Mouse (Mus musculus) cerebral cortex, adult 2 months (tissue): ENCODE results near the gene Cln3.

Source experiments
- WGBS: fragments of 180-500 bp; shearing (Covaris S2); methylation state at CpG from one replicate; pipeline ENCODE4 v1.1.7; 2018; 5-methylcytosine and 5-hydroxymethylcytosine counted together

Gene Cln3

DNA sequence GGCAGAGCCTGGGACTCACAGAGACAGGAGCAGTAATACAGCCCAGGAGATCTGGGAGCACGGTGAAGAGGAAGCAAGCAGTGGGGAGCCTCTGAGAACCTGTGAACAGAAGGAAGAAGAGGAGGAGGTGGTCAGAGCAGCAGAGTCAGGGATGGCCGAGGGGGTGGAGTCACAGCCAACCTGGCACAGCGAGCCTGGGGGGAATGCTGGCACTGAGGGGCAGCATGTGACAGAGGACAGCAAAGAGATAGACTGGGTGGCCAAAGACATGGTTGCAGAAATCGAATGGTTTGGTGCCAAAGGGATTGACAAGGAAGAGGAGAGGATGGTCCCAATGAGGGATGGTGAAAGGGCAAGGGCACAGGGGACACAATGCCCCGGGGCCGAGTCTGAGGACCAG lies at the start of gene Cln3:
Cln3 (minus strand) TSS at position 101 of the 400 bp plus-strand sequence.
- WGBS, result 71% methylated on average over 6 of the region's 6 CpGs

DNA sequence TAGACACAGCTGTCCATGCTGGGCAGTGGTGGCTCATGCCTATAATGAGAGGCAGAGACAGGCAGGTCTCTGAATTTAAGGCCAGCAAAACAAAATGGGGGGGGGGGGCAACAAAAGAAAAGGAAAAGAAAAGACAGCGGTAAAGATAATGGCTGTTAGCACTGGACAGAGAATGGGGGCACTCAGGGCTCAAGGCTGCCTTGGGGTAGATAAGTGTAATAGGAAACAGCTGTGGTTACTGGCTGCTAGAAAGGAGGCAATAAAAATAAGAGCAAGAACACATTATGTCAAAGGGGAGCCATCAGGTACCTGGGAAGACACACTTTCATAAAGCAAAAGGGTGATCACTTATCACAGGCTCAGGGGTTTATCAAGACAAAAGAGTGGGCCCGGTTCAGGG lies 46.9 kb upstream of the Cln3 start:
- 95% methylated on average over 2 of the region's 2 CpGs for WGBS

DNA sequence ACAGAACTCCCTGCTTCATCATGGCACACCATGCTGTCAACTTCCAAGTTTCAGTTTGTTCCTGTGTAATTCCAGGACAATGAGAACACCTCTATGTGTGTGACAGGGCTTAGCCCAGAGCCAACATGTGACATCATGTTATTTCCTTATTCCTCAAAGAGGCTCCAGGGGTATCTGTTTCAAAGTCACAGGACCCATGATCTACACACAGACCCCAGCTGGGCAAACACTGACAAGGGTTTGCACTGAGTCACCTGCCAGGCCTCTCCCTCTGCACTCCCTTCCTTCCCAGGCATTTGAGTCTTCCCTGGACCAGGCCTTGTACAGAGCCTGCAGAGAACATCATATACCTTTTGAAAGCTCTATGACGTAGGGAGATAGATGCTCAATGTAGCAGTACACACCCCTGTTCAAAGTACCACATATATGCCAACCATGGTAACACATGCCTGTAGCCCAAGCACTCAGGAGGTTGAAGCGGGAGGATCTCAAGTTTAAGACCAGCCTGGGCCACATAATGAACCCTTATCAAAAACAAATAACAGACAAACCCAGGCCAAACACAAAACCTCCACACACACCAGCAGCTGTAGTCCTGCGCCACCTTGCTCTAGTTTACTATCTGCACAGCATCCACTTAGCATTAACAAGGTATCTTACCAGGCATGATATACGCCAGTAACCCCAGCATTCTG lies 45.4 kb upstream of the Cln3 start, which contains the start of gene Nupr1:
Nupr1 (minus strand) TSS at position 38 of the 695 bp plus-strand sequence.
- WGBS, result 97% methylated on average over 4 of the region's 4 CpGs

DNA sequence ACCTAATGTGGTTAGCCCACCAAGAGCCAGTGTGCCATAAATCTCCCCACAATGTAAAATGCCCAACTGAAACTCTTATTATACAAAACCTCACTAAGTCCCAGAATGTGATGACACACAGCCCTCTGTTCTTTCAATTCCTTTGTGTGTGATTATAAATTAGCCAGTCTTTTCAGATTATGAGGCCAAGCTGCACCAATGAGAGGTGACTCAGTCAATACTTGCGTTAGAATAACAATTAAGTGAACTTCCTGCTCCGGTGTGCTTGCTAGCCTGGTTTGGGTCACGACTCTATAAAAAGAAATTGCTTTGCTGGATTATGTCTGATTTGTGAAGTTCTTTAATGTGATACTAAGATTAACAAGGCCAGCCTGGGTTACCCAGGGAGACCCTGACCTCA lies 44.3 kb upstream of the Cln3 start:
- 50% methylated on average over 3 of the region's 3 CpGs for WGBS

DNA sequence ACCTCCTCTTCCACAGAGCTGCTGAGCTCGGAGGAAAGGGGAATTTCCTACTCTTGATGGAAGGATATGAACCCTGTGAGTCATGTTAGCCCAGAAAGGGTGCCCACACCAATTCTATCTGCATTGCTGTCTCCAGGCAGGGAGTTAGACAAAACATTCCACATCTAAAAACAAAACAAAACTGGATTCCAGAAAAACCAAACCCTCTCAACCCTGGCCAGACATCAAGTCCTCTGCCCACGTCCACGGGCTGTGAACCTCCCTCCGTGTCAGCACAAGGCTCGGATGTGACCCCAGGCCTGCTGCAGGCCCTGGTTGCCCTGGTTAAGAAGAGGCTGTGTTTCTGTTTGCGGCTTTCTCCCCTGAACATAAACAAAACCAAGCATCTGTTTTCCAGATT lies 42.5 kb upstream of the Cln3 start:
- WGBS, result 65% methylated on average over 6 of the region's 6 CpGs

DNA sequence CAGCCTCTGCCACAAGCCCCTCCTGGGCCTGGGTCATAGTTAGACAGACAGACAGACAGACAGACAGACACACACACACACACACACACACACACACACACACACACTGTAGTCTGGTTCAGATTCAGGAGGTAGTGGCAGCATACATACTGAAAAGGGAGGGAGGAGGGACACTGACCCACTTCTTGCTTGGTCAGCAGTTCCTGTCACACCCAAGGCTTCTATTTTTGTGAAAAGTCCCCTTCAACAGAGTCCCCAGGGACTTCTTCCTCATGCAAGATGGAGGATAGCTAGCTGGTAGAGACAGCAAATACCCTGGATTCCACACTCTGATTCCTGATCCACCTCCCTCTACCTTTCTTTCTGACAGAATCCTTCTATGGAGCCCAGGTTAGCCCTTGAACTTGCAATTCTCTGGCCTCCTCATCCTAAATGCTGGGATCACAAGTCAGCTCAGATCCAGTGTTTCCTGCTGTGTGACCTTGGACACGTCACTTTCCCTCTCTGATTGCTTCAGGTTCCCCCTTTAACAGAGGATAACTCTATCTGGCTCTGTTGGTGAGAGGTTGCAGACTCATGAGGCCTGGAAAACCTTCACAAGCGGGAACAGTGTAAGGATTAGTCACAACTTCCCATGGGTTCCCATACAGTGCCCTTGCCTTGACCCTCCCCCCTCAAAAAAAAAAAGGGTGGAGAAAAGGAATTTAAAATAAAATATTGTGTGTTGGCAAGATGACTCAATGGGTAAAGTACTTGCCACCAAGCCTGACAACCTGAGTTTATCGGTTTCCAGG lies 40.4 kb upstream of the Cln3 start:
- whole genome bisulfite sequencing, result 93% methylated on average over 3 of the region's 3 CpGs

DNA sequence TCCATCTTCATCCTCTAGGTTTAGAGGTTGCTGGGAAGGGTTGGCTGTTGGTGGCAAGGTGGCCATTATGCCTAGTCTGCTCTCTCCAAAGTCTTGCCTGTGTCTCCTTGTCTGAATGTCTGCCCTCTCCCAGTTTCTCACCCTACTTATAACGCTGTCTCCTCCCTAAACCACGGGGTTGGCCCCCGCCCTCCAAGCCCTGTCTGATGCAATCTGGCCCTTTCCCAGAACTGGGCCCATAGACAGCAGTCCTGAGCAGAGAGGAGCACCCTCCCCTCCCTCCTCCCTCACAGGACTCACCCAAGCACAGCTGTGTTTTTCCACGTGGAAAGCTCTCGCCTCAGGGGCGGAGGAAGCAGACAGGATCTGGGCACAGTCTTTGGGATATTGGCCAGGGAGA lies 39.8 kb upstream of the Cln3 start:
- 39% methylated on average over 6 of the region's 6 CpGs for WGBS

DNA sequence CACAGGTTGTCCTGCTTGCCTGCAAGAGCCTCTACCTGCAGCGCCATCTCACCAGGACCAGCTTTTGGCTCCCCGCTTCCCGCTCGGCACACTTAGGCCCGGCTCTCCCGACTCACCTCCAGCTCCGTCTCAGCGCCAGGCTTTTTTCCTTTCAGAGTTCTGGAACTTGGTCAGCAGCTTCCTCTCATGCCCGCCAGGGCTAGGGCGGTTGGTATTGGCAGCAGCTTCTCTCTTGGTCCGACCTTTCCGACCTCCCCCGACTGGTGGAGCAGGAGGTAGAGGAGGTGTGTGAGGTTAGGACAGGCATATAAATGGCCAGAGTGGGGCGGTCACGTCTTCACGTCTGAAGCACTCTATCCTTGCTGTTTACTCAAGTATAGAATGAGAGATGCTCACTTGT lies 39.2 kb upstream of the Cln3 start:
- WGBS, result 75% methylated on average over 16 of the region's 16 CpGs

DNA sequence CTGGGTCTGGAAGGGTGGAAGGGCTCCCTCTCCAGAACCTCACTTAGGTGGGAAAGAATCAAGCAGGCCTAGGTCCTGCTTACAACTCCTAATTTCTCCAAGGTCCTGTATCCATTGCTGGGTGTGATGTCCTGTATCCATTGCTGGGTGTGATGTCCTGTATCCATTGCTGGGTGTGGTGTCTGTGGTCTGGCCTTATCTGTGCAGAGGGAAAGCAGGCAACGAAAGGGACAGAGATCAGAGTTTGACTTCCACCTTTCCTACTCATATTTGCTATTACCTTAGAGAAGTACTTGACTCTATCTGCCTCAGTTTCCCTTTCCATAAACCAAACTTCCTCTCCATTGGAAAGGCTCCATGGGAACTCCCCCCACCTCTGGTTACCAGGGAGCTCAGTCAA lies 37.8 kb upstream of the Cln3 start:
- 90% methylated on average over 1 of the region's 1 CpGs for WGBS

DNA sequence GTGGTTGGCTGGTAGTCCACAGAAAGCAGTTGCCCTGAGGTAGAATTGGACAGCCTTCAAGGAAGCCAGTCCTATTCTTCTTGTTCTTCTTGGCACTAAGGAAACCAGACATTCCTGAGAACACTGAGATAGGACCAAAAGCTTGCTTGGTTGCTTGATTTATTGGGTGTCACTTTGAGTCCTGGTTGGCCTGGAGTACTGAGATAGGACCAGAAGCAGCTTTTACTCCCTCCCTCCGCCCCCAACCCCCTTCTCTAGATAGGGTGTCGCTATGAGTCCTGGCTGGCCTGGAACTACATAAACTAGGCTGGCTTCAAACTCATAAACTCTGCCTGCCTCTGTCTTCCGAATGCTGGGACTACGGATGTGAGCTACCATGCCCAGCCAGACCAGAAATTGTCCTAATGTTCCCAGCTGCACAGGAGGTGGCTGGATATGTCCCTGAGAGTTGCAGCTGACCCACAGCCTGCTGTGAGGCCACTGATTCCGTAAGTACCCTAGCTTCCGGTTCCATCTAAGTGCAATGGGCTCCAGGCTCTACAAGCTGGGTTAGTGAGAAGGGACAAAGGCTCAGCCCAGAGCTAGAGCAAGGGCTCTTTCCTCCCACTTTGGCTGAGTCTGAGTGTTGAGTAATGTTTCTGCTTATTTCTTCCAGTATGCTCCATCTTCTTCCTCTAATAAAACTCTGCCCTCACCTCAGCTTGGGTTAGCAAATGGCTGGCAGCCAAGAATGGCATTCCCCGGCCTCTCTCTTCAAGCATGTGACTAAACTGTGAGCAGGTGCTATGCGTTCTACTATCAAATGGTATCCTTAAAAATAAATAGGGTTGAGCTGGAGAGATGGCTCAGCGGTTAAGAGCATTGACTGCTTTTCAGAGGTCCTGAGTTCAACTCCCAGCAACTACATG lies 36.1 kb upstream of the Cln3 start:
- 89% methylated on average over 9 of the region's 9 CpGs for WGBS

DNA sequence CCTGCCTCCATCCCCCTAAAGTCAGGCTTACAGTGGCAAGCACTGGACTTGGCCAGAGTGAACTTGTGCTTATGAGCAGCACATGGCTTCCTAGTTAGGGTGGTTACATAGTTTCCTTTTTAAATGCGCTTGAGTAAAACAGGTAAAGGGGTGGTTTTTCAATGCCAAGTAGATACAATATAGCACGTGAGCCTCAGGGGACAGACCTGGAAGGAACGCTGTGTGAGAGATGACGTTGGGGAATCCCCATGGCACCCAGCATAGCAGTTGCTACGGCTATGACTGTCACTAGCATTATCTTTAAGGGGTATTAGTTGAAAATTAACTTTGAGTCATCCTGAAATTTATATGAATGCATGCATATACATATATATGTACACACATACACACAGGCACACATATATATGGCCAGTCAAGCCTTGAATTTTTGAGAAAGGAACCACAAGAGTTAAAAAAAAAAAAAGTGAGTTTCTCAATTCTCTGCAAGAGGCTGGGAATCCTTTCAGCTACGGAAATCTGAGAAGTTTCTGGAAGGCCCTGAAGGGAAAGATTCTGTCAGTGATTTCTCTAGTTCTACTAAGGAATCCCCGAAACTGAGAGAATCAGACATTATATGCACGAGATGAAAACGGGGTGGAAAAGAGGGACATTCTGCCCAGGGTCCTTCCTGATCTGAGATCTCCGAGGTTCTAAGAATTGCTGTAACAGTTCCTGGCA lies 34.1 kb upstream of the Cln3 start:
- 82% methylated on average over 10 of the region's 10 CpGs for WGBS

DNA sequence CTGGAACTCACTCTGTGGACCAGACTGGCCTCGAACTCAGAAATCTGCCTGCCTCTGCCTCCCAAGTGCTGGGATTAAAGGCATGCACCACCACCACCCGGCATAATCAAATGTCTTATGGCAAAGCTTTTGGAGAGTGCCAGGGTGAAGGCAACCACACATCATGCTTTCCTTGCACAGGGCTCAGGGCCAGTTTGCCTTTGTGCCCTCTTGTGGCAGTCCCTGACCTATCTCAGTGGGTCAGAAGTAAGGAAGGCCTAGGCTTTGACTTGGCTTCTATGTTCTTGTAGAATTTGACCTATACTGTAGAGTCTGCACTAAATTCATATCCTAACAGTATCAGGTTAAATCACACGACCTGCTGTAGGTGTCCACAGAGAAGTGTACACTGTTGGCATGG lies 31.1 kb upstream of the Cln3 start:
- WGBS, result 66% methylated on average over 3 of the region's 3 CpGs

DNA sequence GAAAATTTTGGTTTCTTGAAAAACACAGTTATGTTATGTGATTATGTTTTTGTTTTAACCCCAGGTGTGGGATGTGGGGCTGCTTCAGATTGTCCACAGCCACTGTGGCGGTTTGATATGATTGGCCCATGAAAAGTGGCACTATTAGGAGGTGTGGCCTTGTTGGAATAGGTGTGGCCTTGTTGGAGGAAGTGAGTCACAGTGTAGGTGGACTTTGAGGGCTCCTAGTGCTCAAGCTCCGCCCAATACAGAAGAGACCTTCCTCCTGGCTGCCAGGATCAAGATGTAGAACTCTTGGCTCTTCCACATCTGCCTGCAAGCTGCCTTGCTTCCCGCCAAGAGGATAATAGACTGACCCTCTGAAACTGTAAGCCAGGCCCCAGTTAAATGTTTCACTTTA lies 27.1 kb upstream of the Cln3 start:
- 83% methylated on average over 3 of the region's 3 CpGs for WGBS

DNA sequence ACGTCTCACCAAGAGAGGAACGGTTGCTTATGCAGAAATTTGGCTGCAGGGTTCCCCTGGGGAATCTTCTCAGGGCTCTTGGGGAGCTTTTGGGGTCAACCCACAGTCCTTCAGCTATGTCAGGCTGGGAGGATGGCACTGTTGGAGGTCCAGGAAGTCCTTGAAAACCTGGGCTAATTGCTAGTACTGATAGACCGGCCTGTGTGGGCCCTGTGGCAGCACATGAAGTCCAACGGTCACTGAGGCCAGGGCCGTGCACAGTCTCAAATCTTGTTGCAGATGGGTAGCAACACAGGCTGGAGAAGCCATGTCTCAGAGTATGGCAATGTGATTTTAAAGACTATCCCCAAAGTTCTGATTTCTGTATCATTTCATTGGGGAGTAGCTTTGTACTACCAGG lies 22.2 kb upstream of the Cln3 start:
- WGBS, result 94% methylated on average over 5 of the region's 5 CpGs

DNA sequence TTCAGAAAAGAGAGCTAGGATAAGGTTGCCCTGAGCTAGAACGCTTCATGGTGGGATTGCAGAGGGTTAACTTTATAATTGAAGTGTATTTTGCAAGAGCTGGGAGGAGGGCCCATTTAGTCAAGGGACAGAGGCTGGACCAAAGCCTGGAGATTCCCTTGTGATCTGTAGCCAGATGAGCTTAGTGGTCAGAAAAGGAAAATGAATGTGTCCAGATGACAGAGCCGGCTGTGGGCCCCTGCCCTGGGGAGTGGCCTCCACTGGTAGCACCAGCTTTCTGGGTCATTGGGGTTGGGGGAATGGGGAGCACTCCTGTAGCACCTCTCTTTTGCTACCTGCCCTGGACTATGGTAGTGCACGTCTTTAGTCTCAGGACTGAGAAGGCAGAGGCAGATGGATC lies 21.4 kb upstream of the Cln3 start:
- WGBS, result 61% methylated on average over 3 of the region's 3 CpGs

DNA sequence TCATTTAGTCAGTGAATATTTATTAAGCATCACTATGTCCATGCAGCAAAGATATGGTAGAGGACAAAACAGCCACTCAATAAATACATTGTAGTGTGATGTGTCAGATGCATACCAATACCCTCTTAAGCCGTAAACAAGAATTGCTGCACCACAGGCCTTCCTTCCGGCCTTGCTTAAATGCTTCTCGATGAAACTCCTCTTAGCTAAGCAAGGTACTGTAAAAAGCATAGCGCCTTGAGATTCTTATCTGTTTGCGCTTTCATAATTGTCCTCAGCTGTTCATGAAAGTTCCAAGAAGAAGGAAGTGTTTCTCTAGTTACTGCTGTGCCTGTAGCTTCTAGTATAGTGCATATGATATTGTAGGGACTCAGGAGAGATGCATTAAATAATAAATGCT lies 21.0 kb upstream of the Cln3 start:
- WGBS, result 75% methylated on average over 5 of the region's 5 CpGs

DNA sequence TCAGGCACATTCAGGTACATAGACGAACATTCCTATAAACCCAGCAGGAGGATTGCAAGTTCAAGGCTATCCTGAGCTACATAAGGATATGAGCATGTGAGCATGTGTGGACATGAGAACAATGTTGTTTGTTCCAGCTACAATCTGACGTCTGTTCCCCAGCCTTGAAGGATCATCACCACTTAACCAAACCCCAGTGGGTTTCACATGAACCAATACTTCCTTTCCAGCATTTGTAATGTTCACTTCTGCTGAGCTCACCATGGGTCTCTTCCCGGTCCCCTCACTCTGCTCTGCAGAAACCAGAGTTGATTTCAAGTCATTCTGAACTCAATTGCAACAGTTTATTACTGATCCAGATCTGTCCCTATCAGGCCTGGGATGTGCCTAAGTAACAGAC lies 17.0 kb upstream of the Cln3 start:
- WGBS, result 85% methylated on average over 3 of the region's 3 CpGs

DNA sequence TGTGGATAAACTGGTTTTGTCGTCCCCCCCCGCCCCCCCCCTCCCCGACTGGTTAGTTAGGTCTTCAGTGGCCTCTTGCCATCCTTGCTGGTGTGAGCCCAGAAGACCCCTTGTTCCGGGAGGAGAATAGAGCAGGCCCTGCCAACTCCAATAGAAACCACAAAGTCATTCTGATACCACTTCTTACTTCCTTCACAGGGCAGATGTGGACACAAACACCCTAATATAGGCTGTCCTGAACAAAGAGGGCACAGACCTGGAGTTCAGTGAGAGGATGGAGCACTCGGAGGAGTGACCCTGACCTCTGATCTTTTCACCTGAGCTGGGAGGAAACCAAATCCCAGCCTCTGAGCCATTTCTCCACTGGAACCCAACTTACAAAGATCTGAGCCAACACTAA lies 16.3 kb upstream of the Cln3 start:
- WGBS, result 35% methylated on average over 5 of the region's 5 CpGs

DNA sequence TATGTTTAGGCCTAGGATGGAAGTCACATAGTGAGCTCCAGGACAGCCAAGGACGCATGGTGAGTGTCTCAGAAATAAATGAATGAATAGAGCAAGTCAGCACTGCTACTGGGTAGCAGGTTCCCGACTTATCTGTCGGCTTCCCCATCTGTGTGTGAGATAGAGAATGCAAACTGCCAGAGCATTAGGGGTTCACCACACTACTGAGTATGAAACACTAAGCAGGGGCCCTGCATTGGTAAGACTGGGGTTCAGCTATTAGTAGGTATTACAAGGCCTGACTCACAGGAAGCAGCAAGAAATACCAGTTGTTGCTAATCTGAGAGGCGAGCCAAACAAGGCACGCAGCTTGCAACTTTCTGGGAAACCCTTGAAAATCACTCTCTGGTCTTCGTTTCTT lies 13.3 kb upstream of the Cln3 start:
- 84% methylated on average over 6 of the region's 6 CpGs for WGBS

DNA sequence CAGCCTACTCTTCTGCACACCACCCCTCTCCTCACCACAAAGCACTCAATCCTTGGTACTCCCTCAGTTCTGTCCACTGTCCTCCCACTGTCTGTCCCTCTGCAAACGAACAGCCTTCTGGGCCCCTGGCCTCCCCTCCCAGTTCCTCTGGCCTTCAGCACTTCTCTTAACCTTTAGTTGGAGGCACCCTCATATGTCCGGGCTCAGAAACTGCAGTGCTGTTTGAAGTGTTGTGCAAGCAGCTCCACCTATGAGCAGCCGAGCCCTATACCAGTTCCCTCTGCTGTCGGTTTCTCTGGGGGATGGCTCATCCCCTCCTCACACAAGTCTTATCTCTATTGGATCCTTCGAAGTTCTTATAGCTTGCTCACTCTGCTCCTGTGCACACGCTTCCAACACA lies 10.8 kb upstream of the Cln3 start:
- 80% methylated on average over 6 of the region's 6 CpGs for WGBS

DNA sequence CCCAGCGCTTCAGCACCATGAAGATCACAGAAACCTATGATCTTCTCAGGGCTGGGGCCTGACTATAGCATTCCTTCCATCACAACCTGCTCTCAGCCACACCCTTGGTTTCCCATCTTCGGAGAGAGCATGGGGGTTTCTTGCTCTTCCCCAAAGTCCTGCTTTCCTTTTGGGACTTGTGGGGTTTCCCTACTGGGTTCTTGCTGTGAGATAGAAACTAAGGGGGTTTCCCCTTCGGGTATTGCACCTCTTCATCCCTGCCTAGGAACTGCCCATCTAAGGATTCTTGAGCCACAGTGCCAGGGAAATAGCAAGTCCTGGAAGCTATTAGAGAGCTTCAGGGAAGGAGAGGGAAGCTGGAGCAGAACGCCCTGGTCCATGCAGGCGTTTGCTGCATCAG lies 10.3 kb upstream of the Cln3 start:
- WGBS, result 81% methylated on average over 5 of the region's 5 CpGs
